8 mouse cellular contexts compared by ENCODE assay signal in genomic region chr10:111672454-111673316, GRCm38 (mm10).
DNase-seq lines count a peak whose midpoint lies in the region; ATAC-seq lines count a peak whose summit lies in the region.

No protein-coding gene starts in this region.

- peak; percentile 35 for DNase-seq in kidney, postnatal 14 days
- DNase-seq in testis, postnatal 14 days (ENCODE audit: low spot score), result no peak
- no peak for DNase-seq in B cell, adult 2 months
- DNase-seq in cerebellum, adult 8-10 months, result no peak

- no peak overlapping the region for H3K9ac ChIP-seq in forebrain, embryonic 12.5 days
- H3K9ac ChIP-seq in forebrain, embryonic 13.5 days, result no peak overlapping the region

- no peaks in the 10 kb centered on the region for H3K27me3 ChIP-seq in forebrain, embryonic 12.5 days
- no peaks in the 10 kb centered on the region for H3K27me3 ChIP-seq in forebrain, embryonic 13.5 days

- no peaks in the 10 kb centered on the region for H3K36me3 ChIP-seq in forebrain, embryonic 12.5 days (replicated peaks)
- no peaks in the 10 kb centered on the region for H3K36me3 ChIP-seq in forebrain, embryonic 13.5 days (ENCODE audit: poor library complexity, severe bottlenecking)

- H3K9me3 ChIP-seq in forebrain, embryonic 12.5 days, result no peaks in the 10 kb centered on the region
- no peaks in the 10 kb centered on the region for H3K9me3 ChIP-seq in forebrain, embryonic 13.5 days (replicated peaks)

- 41% methylated on average over 12 of the region's 12 CpGs for WGBS in forebrain, embryonic 12.5 days
- 49% methylated on average over 12 of the region's 12 CpGs for WGBS in forebrain, embryonic 13.5 days

- H3K27ac ChIP-seq in forebrain, embryonic 12.5 days, result no peak overlapping the region
- no peak overlapping the region for H3K27ac ChIP-seq in forebrain, embryonic 13.5 days

- no peak overlapping the region for H3K4me2 ChIP-seq in forebrain, embryonic 12.5 days
- no peak overlapping the region for H3K4me2 ChIP-seq in forebrain, embryonic 13.5 days

- H3K4me1 ChIP-seq in forebrain, embryonic 12.5 days, result peaks cover 18% of the 10 kb centered on the region
- peaks cover 15% of the 10 kb centered on the region for H3K4me1 ChIP-seq in forebrain, embryonic 13.5 days

- ATAC-seq in forebrain, embryonic 12.5 days (ENCODE audit: low FRiP score), result peak; percentile 30; the same call in 1 of the 2 replicates
- ATAC-seq in forebrain, embryonic 13.5 days, result no peak
- ATAC-seq in common myeloid progenitor, adult 5-6 weeks (replicated peaks; ENCODE audit: low read depth, poor library complexity, severe bottlenecking), result peak; percentile 37
- peak; percentile 55 for ATAC-seq in megakaryocyte, adult 5-6 weeks (ENCODE audit: poor library complexity, severe bottlenecking)

- H3K4me3 ChIP-seq in forebrain, embryonic 12.5 days (replicated peaks), result no peak overlapping the region
- H3K4me3 ChIP-seq in forebrain, embryonic 13.5 days, result no peak overlapping the region
